In the genomic region with DNA sequence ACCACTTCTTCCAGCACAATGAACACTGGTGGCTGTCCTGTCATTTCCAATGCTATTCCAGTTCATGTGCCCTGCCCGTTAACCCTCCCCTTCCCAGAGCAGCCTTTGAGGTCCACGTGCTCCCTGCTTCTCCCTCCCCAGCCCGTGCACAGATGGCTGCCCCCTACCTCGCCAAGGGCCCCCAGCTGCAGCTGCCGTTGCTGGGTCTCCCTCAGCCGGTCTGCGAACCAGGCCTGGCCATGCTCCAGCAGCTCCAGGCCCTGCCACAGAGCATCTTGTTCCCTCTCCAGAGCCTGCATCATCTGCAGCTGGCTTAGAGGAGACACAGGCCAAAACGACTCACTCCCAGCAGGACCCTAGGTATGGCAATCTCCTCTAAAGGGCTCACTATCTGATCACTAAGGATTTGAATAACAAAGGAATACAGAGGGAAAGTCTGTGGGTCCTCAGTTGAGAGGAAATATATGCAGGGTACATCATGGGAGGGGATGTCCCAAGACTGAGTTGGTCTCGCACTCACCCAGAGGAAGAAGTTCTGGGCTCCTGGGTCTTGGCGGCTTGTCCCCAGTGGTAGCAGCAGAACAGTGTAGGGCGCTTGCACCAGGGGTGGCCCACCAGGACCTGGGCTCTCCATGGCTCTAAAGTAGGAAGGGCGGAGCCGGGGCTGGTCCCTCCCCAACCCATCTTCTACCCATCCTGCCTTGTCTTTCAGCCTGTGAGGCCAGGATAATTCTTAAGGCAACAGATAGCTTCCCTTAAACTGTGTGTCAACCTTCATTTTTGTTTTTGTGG, we compare ENCODE assay signal across 9 mouse cellular contexts. TPM values are rescaled to one million over a fixed set of nuclear protein-coding genes. Genes with fewer than 3 reads are reported as not detected.
A peak's percentile ranks its signal among the peaks of the same experiment; 100 is the strongest.
DNase-seq lines count a peak whose midpoint lies in the region; ATAC-seq and TF ChIP-seq lines count a peak whose summit lies in the region.
"Had no signal": no experiment of that assay in that cellular context is flagged by ENCODE, and none has a peak within 500 bp of the region (broad histone marks: within the 10 kb centered on the region; RNA-seq: fewer than 3 reads in every experiment).

Sapcd1 (minus strand) TSS at position 740 of the 792 bp plus-strand sequence.

- no peak within 1 kb of the TSS for H3K4me3 ChIP-seq in forebrain, embryonic 14.5 days (ENCODE audit: low read depth, low read length)
- no peak within 1 kb of the TSS for H3K4me3 ChIP-seq in midbrain, postnatal 0 days (ENCODE audit: low read depth, low read length)
- H3K4me3 ChIP-seq: liver, embryonic 15.5 days had no signal

- H3K9ac ChIP-seq in forebrain, embryonic 14.5 days (ENCODE audit: low read length), result peak within 1 kb of the TSS; percentile 45; the same call in 1 of the 2 replicates
- H3K9ac ChIP-seq in midbrain, postnatal 0 days (replicated peaks; ENCODE audit: low read length, poor library complexity, severe bottlenecking), result 0 out of 2 replicates have a peak within 1 kb of the TSS, but pooled peaks have one; percentile 24
- H3K9ac ChIP-seq: liver, embryonic 15.5 days had no signal

- TF ChIP-seq CTCF in midbrain, postnatal 0 days (IDR thresholded peaks at IDR 0.05), result no peak

- WGBS in forebrain, embryonic 14.5 days, result 28% methylated on average over 13 of the region's 13 CpGs
- 37% methylated on average over 13 of the region's 13 CpGs for WGBS in midbrain, postnatal 0 days

- peak within 1 kb of the TSS; percentile 80 for H3K27ac ChIP-seq in forebrain, embryonic 14.5 days (ENCODE audit: low read depth, low read length)
- H3K27ac ChIP-seq in midbrain, postnatal 0 days (ENCODE audit: low read depth, low read length), result no peak within 1 kb of the TSS
- H3K27ac ChIP-seq: liver, embryonic 15.5 days had no signal

- peak; percentile 58 for DNase-seq in left cerebral cortex, adult 11 months (ENCODE audit: low spot score)
- DNase-seq in left cerebral cortex, adult 9 months (ENCODE audit: low spot score in 2 of 2), result no peak
- peak; percentile 70 for DNase-seq in ZHBTc4 (ENCODE audit: low read depth, low spot score)
- peak; percentile 82 for DNase-seq in forebrain, embryonic 14.5 days (ENCODE audit: low spot score)
- DNase-seq in layer of hippocampus, postnatal 14 days (ENCODE audit: low spot score in 2 of 2), result peak; percentile 52 to 62
- peak; percentile 79 for DNase-seq in midbrain, postnatal 0 days (ENCODE audit: low spot score)
- no peak for DNase-seq in adrenal gland, postnatal 10 days

- no peaks in the 10 kb centered on the region for H3K9me3 ChIP-seq in forebrain, embryonic 14.5 days (replicated peaks; ENCODE audit: control insufficient read depth, low read length)
- H3K9me3 ChIP-seq in midbrain, postnatal 0 days (ENCODE audit: low read length), result no peaks in the 10 kb centered on the region
- H3K9me3 ChIP-seq: liver, embryonic 15.5 days had no signal

- peaks cover 11% of the 10 kb centered on the region for H3K4me1 ChIP-seq in forebrain, embryonic 14.5 days (ENCODE audit: control insufficient read depth, insufficient read depth, low read length)
- H3K4me1 ChIP-seq in midbrain, postnatal 0 days (ENCODE audit: insufficient read depth, low read length), result no peaks in the 10 kb centered on the region

- no peaks in the 10 kb centered on the region for H3K36me3 ChIP-seq in forebrain, embryonic 14.5 days (ENCODE audit: control insufficient read depth, insufficient read depth, low read length)
- H3K36me3 ChIP-seq in midbrain, postnatal 0 days (ENCODE audit: insufficient read depth, low read length), result no peaks in the 10 kb centered on the region
- H3K36me3 ChIP-seq: liver, embryonic 15.5 days had no signal

- H3K27me3 ChIP-seq in forebrain, embryonic 14.5 days (replicated peaks; ENCODE audit: control insufficient read depth, insufficient read depth, low read length), result no peaks in the 10 kb centered on the region
- H3K27me3 ChIP-seq in midbrain, postnatal 0 days (ENCODE audit: insufficient read depth, low read length), result no peaks in the 10 kb centered on the region
- H3K27me3 ChIP-seq: liver, embryonic 15.5 days had no signal

- peak within 1 kb of the TSS; percentile 16; the same call in 1 of the 2 replicates for H3K4me2 ChIP-seq in forebrain, embryonic 14.5 days (ENCODE audit: low read length)
- no peak within 1 kb of the TSS for H3K4me2 ChIP-seq in midbrain, postnatal 0 days (ENCODE audit: low read depth, low read length, poor library complexity, severe bottlenecking)
- H3K4me2 ChIP-seq: liver, embryonic 15.5 days had no signal

- ATAC-seq in forebrain, embryonic 14.5 days, result peak; percentile 93
- peak; percentile 53 for ATAC-seq in midbrain, postnatal 0 days (ENCODE audit: low FRiP score)
- ATAC-seq in activated CD4-positive, CD25-positive, alpha-beta regulatory T cell, adult 4 months, result no peak

RNA-seq across cellular contexts. Expression of gene Sapcd1, which starts in this region (rescaled TPM):
- polyA plus RNA-seq in forebrain, embryonic 14.5 days (2014; fragmentation: Nextera tagmentation; extraction: Ambion mirVana), result 2.9 and 6.2 TPM in 2 replicates
- 1 to 10 TPM; 1.8 to 2.6 TPM for total RNA-seq in layer of hippocampus, postnatal 14 days (2021)
- 0.38 TPM in 1 of 2 replicates, not detected in the other for total RNA-seq in midbrain, postnatal 0 days (2014; rRNA removed)
- 1.5 and 1.6 TPM in 2 replicates for polyA plus RNA-seq in midbrain, postnatal 0 days (2015; fragmentation: Nextera tagmentation; extraction: Ambion mirVana)
- total RNA-seq in adrenal gland, postnatal 10 days (2021), result 1 to 10 TPM; 1.1 to 1.6 TPM
- polyA plus RNA-seq in activated CD4-positive, CD25-positive, alpha-beta regulatory T cell, adult 4 months (2017; shearing (Covaris generic)), result 1 to 10 TPM; 1.8 to 2.1 TPM

Comparison
In these comparisons a context has a peak if more than half of its experiments do, and no peak if none do; other contexts are left out.
1. DNase-seq: peak in left cerebral cortex, adult 11 months (single experiment), ZHBTc4 (single experiment), forebrain, embryonic 14.5 days (single experiment), layer of hippocampus, postnatal 14 days (2 of 2) and midbrain, postnatal 0 days (single experiment); none in left cerebral cortex, adult 9 months (0 of 2) and adrenal gland, postnatal 10 days (single experiment).